Comparison of ENCODE assay signal across 11 mouse cellular contexts in the genomic region with DNA sequence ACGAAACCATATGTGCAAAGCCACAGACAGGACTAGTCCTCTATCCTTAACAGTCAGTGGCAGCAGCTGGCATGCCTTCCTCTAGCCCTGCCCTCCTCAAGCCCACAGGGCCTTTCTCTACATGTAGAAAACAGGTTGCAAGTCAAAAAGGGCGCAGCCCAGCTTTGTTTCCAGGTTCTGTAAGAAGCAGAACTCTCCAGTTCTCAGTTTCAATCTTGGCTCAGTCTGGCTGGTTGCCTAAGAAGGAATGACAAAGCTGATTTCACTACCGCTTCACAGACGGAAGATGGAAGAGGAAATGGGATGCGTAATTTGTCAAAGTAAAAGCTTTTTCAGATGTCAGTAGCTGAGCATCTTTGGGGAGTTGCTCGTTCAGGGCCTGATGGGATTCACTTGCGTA.
DNase-seq lines count a peak whose midpoint lies in the region; ATAC-seq lines count a peak whose summit lies in the region.
"Had no signal": no experiment of that assay in that cellular context is flagged by ENCODE, and none has a peak within 500 bp of the region (broad histone marks: within the 10 kb centered on the region; RNA-seq: fewer than 3 reads in every experiment).

No protein-coding gene starts in this region.

- H3K9ac ChIP-seq in neural tube, embryonic 13.5 days, result no peak overlapping the region
- H3K9ac ChIP-seq in neural tube, embryonic 14.5 days (replicated peaks; ENCODE audit: low read depth, low read length), result no peak overlapping the region
- H3K9ac ChIP-seq: heart, embryonic 15.5 days; limb, embryonic 15.5 days had no signal

- H3K27me3 ChIP-seq in heart, embryonic 10.5 days (ENCODE audit: insufficient read depth, poor library complexity, severe bottlenecking), result no peaks in the 10 kb centered on the region
- H3K27me3 ChIP-seq in neural tube, embryonic 13.5 days, result no peaks in the 10 kb centered on the region
- H3K27me3 ChIP-seq in neural tube, embryonic 14.5 days (ENCODE audit: control insufficient read depth, insufficient read depth, low read length), result no peaks in the 10 kb centered on the region
- H3K27me3 ChIP-seq: heart, embryonic 15.5 days; limb, embryonic 15.5 days had no signal

- H3K4me1 ChIP-seq in heart, embryonic 10.5 days, result no peaks in the 10 kb centered on the region; the same call in 1 of the 2 replicates
- H3K4me1 ChIP-seq in neural tube, embryonic 13.5 days (replicated peaks), result peaks cover 15% of the 10 kb centered on the region
- H3K4me1 ChIP-seq in neural tube, embryonic 14.5 days (ENCODE audit: control insufficient read depth, insufficient read depth, low read length), result peaks cover 9% of the 10 kb centered on the region
- H3K4me1 ChIP-seq: limb, embryonic 15.5 days had no signal

- H3K4me2 ChIP-seq in neural tube, embryonic 13.5 days, result no peak overlapping the region
- peak overlapping the region; percentile 11; the same call in 1 of the 2 replicates for H3K4me2 ChIP-seq in neural tube, embryonic 14.5 days (ENCODE audit: low read depth, low read length)
- H3K4me2 ChIP-seq: heart, embryonic 15.5 days; limb, embryonic 15.5 days had no signal

- DNase-seq in heart, adult 18-20 months, result peak; percentile 67 to 72
- DNase-seq in heart, embryonic 10.5 days (ENCODE audit: low spot score), result no peak
- no peak for DNase-seq in neural tube, embryonic 10.5 days (ENCODE audit: extremely low spot score, low spot score)
- DNase-seq in heart, postnatal 10 days, result peak; percentile 52 to 61
- no peak for DNase-seq in thymus, adult 18-20 months
- no peak for DNase-seq in ovary, postnatal 36 days (ENCODE audit: low spot score)
- DNase-seq: embryo, embryonic 11 days had no signal

- no peak for ATAC-seq in neural tube, embryonic 13.5 days (ENCODE audit: low read depth)
- no peak; the same call in 1 of the 2 replicates for ATAC-seq in neural tube, embryonic 14.5 days (ENCODE audit: low read depth)

- WGBS in heart, embryonic 10.5 days, result 68% methylated on average over 7 of the region's 7 CpGs
- 51% methylated on average over 7 of the region's 7 CpGs for WGBS in neural tube, embryonic 13.5 days
- 43% methylated on average over 7 of the region's 7 CpGs for WGBS in neural tube, embryonic 14.5 days

- no peak overlapping the region for H3K27ac ChIP-seq in heart, embryonic 10.5 days
- peak overlapping the region; percentile 49 for H3K27ac ChIP-seq in neural tube, embryonic 13.5 days (replicated peaks)
- H3K27ac ChIP-seq in neural tube, embryonic 14.5 days (ENCODE audit: low read depth, low read length), result peak overlapping the region; percentile 6; the same call in 1 of the 2 replicates
- H3K27ac ChIP-seq: heart, embryonic 15.5 days; limb, embryonic 15.5 days had no signal

- no peak overlapping the region for H3K4me3 ChIP-seq in heart, embryonic 10.5 days
- H3K4me3 ChIP-seq in neural tube, embryonic 13.5 days, result no peak overlapping the region
- no peak overlapping the region for H3K4me3 ChIP-seq in neural tube, embryonic 14.5 days (ENCODE audit: low read depth, low read length)
- H3K4me3 ChIP-seq: heart, embryonic 15.5 days; limb, embryonic 15.5 days had no signal

- H3K9me3 ChIP-seq in heart, embryonic 10.5 days, result peaks cover 4% of the 10 kb centered on the region; the same call in 1 of the 2 replicates
- H3K9me3 ChIP-seq in neural tube, embryonic 13.5 days, result no peaks in the 10 kb centered on the region
- no peaks in the 10 kb centered on the region for H3K9me3 ChIP-seq in neural tube, embryonic 14.5 days (ENCODE audit: control insufficient read depth, low read length)
- H3K9me3 ChIP-seq: heart, embryonic 15.5 days; limb, embryonic 15.5 days had no signal

- no peaks in the 10 kb centered on the region for H3K36me3 ChIP-seq in heart, embryonic 10.5 days
- H3K36me3 ChIP-seq in neural tube, embryonic 13.5 days, result no peaks in the 10 kb centered on the region
- H3K36me3 ChIP-seq in neural tube, embryonic 14.5 days (ENCODE audit: control insufficient read depth, insufficient read depth, low read length), result no peaks in the 10 kb centered on the region
- H3K36me3 ChIP-seq: heart, embryonic 15.5 days; limb, embryonic 15.5 days had no signal

- intact Hi-C loops in heart, postnatal 10 days (cut with DNase I), result no loop called here

Comparison
In these comparisons a context has a peak if more than half of its experiments do, and no peak if none do; other contexts are left out.
1. DNase-seq: peak in heart, adult 18-20 months (2 of 2) and heart, postnatal 10 days (2 of 2); none in heart, embryonic 10.5 days (single experiment), neural tube, embryonic 10.5 days (single experiment), thymus, adult 18-20 months (0 of 2) and ovary, postnatal 36 days (single experiment).